Mouse (Mus musculus) layer of hippocampus, adult 18-20 months (tissue): ENCODE measurements at regions not wholly inside any gene's neighbourhood (a gene's known extent, or its start where the extent isn't known, plus 50 kb on each side); places are given as distances from the start of the nearest gene placed in this dataset.
A peak's percentile ranks its signal among the peaks of the same experiment; 100 is the strongest.
"Not testable (repeated sequence)": the region's sequence is repeated elsewhere in the genome, so short reads cannot be mapped to it uniquely, and the experiment has no call there.

ENCODE experiments used
- DNase-seq, 2 experiments: peaks; one replicate each; pipeline ENCODE4 v3.0.0; 2022; ENCODE audit warnings: low spot score in 2 of 2

GRCm38 (mm10) chrX:157107747-157108146, 307.4 kb downstream of the Phex start:
- no peak for DNase-seq

GRCm38 (mm10) chrX:157080025-157080424, 335.1 kb downstream of the Phex start:
- no peak for DNase-seq

GRCm38 (mm10) chrX:157079606-157080005, 335.5 kb downstream of the Phex start:
- DNase-seq: no peak

GRCm38 (mm10) chrX:157078061-157078460, 337.1 kb downstream of the Phex start:
- DNase-seq: not testable (repeated sequence)

GRCm38 (mm10) chrX:157076193-157076592, 338.9 kb downstream of the Phex start:
- no peak for DNase-seq

- DNase-seq: no peak
Measured at GRCm38 (mm10) chrX:157051629-157052315, 363.3 kb downstream of the Phex start.

GRCm38 (mm10) chrX:157028913-157029312, 386.2 kb downstream of the Phex start:
- DNase-seq: peak in 1 of 2 experiments; percentile 0

- DNase-seq: no peak
Measured at GRCm38 (mm10) chrX:157024343-157024742, 390.8 kb downstream of the Phex start.

GRCm38 (mm10) chrX:157021851-157022250, 393.3 kb downstream of the Phex start:
- DNase-seq: no peak

GRCm38 (mm10) chrX:157020337-157020736, 394.8 kb downstream of the Phex start:
- no peak for DNase-seq

GRCm38 (mm10) chrX:156989986-156990518, 425.1 kb downstream of the Phex start:
- DNase-seq: peak in 1 of 2 experiments; percentile 3

GRCm38 (mm10) chrX:156947093-156947492, 468.0 kb downstream of the Phex start:
- DNase-seq: no peak

GRCm38 (mm10) chrX:156944223-156944622, 470.9 kb downstream of the Phex start:
- DNase-seq: no peak

- no peak for DNase-seq
Measured at GRCm38 (mm10) chrX:156913363-156913762, 501.7 kb downstream of the Phex start.
